Mouse (Mus musculus) hindbrain, embryonic 16.5 days (tissue): ENCODE data around the gene 4930452B06Rik. TPM values are rescaled to one million over a fixed set of nuclear protein-coding genes. Genes with fewer than 3 reads are reported as not detected.

Experiments
- ATAC-seq: fragments of 200-750 bp; cut with Nextera tagmentation; 2 replicates; pipeline ENCODE4 v1.8.0; 2017; ENCODE audit warnings: moderate TSS enrichment, moderate library complexity
- H3K27ac ChIP-seq: fragments of 300-500 bp; sonication (generic); 2 replicates; pipeline ENCODE4 v1.5.1; 2014; ENCODE audit warnings: low read depth, mild to moderate bottlenecking, control low read depth, low read length, moderate library complexity
- H3K27me3 ChIP-seq: fragments of 300-500 bp; sonication (generic); replicated peaks from 2 replicates; pipeline ENCODE4 v1.6.1; 2014; ENCODE audit warnings: low read length; ENCODE audit not compliant: control insufficient read depth, insufficient read depth
- H3K36me3 ChIP-seq: fragments of 300-500 bp; sonication (generic); 2 replicates; pipeline ENCODE4 v1.6.1; 2014; ENCODE audit warnings: mild to moderate bottlenecking, low read length, moderate library complexity, mixed read lengths; ENCODE audit not compliant: control insufficient read depth, insufficient read depth
- H3K4me1 ChIP-seq: fragments of 300-500 bp; sonication (generic); 2 replicates; pipeline ENCODE4 v1.6.1; 2014; ENCODE audit warnings: low read depth, low read length; ENCODE audit not compliant: control insufficient read depth, insufficient read depth
- H3K4me2 ChIP-seq: fragments of 300-500 bp; sonication (generic); 2 replicates; pipeline ENCODE4 v1.6.1; 2014; ENCODE audit warnings: mild to moderate bottlenecking, low read length, control low read depth, moderate library complexity
- H3K4me3 ChIP-seq: fragments of 300-500 bp; sonication (generic); 2 replicates; pipeline ENCODE4 v1.5.1; 2014; ENCODE audit warnings: mild to moderate bottlenecking, low read length, control low read depth, moderate library complexity
- H3K9ac ChIP-seq: fragments of 300-500 bp; sonication (generic); 2 replicates; pipeline ENCODE4 v1.6.1; 2014; ENCODE audit warnings: low read depth, mild to moderate bottlenecking, control low read depth, low read length, moderate library complexity
- H3K9me3 ChIP-seq: fragments of 300-500 bp; sonication (generic); 2 replicates; pipeline ENCODE4 v1.6.1; 2014; ENCODE audit warnings: mild to moderate bottlenecking, low read length, moderate library complexity; ENCODE audit not compliant: control insufficient read depth
- WGBS: fragments of 180-500 bp; shearing (Covaris S2); extraction: QIAGEN DNeasy Blood & Tissue Kit; methylation state at CpG from one replicate; pipeline ENCODE4 v1.1.7; 2014; 5-methylcytosine and 5-hydroxymethylcytosine counted together
- polyA plus RNA-seq: library from polyadenylated mRNA; unstranded; fragments of >200 nt; fragmentation: Nextera tagmentation; extraction: Ambion mirVana; gene quantifications from 2 replicates; pipeline ENCODE4 v1.2.1, GENCODE M21; 2015

The 4930452B06Rik gene
- polyA plus RNA-seq, 1 experiment from 2014 or later: 8.0 TPM

DNA sequence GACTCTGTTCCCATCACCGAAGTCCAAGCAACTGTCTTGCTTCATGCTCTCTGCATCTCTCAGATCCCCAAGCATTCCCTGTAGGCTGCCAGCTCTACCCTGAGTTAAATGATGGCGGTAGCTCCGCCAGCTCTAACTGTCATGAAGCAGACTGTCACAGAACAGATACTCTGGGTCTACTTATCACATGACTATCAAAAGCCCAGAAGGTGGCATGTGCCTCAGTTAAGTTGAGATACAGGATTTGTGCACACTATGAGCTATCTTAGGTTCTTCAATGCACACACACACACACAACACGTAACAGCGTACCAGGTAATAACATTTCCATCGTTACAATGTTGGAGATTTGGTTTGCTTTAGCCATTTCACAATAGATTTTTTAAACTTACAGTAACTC is 215.7 kb downstream of the 4930452B06Rik start:
- Histone ChIP-seq H3K4me1 (no peaks in the 10 kb centered on the region), H3K9me3 (no peaks in the 10 kb centered on the region), H3K4me3 (no peak overlapping the region), H3K27me3 (no peaks in the 10 kb centered on the region), H3K9ac (no peak overlapping the region), H3K4me2 (no peak overlapping the region), H3K27ac (no peak overlapping the region), H3K36me3 (no peaks in the 10 kb centered on the region)
- no peak for ATAC-seq
- WGBS: 95% methylated on average over 6 of the region's 6 CpGs

DNA sequence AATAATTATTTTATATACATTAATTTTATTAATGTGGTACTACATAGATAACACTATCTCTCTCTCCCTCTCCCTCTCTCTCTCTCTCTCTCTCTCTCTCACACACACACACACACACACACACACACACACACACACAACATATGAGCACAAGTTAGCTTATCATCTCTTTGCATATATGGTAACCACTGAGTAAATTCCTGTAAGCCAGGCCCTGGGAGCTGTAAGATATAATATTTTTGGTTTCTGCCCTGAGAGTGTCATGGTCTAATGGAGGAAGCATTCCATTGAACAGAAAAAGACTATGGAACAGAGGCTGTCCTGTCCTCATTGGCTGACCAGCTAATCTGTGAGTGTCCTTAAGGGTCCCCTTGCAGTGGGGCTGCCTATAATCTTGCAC is 216.7 kb downstream of the 4930452B06Rik start:
- H3K27me3 ChIP-seq: no peaks in the 10 kb centered on the region
- no peak overlapping the region for H3K27ac ChIP-seq
- no peak for ATAC-seq
- no peaks in the 10 kb centered on the region for H3K36me3 ChIP-seq
- H3K4me1 ChIP-seq: no peaks in the 10 kb centered on the region
- H3K4me2 ChIP-seq: no peak overlapping the region
- H3K9ac ChIP-seq: no peak overlapping the region
- H3K9me3 ChIP-seq: no peaks in the 10 kb centered on the region
- no peak overlapping the region for H3K4me3 ChIP-seq

DNA sequence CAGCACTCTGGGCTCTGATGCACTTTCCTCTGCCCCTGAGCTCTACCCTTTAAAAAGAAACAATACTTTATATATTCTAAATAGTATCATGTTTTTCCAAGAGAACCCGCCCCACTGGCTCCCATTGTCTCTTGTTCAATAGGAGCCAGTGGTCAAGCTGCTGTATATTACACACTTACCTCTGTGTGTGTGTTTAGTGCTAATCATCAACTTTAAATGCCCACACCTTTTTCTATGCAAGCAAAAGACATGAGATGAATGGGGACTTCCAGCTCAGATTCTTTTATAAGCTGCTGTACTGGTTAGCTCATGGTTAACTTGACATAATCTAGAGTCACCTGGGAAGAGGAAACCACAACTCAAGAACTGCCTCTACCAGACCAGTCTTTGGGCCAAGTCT is 218.7 kb downstream of the 4930452B06Rik start:
- Histone ChIP-seq H3K27me3 (no peaks in the 10 kb centered on the region), H3K4me3 (no peak overlapping the region), H3K4me1 (no peaks in the 10 kb centered on the region), H3K27ac (no peak overlapping the region), H3K9me3 (no peaks in the 10 kb centered on the region), H3K9ac (no peak overlapping the region), H3K36me3 (no peaks in the 10 kb centered on the region), H3K4me2 (no peak overlapping the region)
- 100% methylated on average over 1 of the region's 1 CpGs for WGBS
- ATAC-seq: no peak

DNA sequence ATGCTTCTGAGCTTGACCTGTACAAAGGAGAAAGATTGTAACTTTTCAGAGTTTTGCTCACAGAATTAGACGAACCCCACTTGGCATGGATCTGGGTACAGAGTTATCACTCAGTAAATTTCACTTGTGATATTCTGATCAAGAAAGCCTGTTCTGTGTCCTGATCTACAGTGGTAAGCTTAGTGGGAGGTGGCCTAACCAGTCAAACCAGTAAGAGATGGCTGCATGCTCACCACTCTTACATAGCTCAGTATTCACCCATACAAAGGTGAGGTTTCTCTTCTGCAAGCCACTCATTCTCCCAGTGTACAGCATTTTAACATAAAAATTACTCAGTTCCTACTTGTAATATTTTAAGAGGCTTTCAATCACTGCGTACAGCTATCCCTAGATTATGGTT is 221.7 kb downstream of the 4930452B06Rik start:
- H3K27me3 ChIP-seq: no peaks in the 10 kb centered on the region
- ATAC-seq: no peak
- no peaks in the 10 kb centered on the region for H3K9me3 ChIP-seq
- H3K9ac ChIP-seq: no peak overlapping the region
- no peak overlapping the region for H3K4me3 ChIP-seq
- no peaks in the 10 kb centered on the region for H3K36me3 ChIP-seq
- no peaks in the 10 kb centered on the region for H3K4me1 ChIP-seq
- no peak overlapping the region for H3K4me2 ChIP-seq
- WGBS: 85% methylated on average over 2 of the region's 2 CpGs
- H3K27ac ChIP-seq: no peak overlapping the region

DNA sequence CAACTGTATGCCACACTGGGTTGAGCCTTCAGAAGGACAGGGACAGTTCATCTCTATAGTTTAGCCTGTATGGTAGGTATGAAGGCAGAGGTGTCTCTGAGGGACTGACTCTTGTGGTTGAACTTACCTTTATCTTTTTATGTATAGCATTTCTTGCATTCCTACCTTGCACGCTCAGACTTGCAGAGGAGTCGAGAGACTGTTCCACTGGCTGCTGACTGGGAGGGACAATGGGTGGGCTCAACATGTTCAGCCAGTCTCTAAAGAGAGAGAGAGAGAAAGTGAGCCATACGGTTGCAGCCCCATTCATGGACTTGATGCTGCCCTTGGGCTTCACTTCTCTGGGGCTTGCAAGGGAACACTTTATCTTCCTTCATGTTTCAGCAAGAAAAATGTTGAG is 223.3 kb downstream of the 4930452B06Rik start:
- no peak overlapping the region for H3K27ac ChIP-seq
- no peaks in the 10 kb centered on the region for H3K27me3 ChIP-seq
- 85% methylated on average over 3 of the region's 3 CpGs for WGBS
- H3K9me3 ChIP-seq: no peaks in the 10 kb centered on the region
- H3K9ac ChIP-seq: no peak overlapping the region
- H3K36me3 ChIP-seq: no peaks in the 10 kb centered on the region
- no peak for ATAC-seq
- H3K4me1 ChIP-seq: no peaks in the 10 kb centered on the region
- H3K4me3 ChIP-seq: no peak overlapping the region
- H3K4me2 ChIP-seq: no peak overlapping the region

DNA sequence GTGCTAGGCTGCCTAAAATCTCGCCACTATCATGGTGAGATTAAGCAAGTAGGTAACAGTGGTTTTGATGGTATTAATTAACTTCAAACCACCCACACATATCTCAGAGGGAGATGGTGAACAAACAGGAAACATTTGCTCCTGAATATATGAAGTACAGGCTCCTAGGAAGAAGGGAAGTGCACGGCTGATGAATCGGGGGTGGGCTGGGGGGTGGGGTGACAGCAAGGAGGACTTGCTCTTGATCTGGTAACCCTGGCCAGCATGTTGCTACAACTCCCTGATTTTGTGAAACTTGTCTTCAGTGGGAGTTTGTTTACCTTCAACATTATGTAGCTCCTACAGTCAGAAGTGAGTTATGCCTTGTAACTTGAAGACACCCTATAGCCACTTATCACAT is 224.4 kb downstream of the 4930452B06Rik start:
- Histone ChIP-seq H3K4me3 (no peak overlapping the region), H3K27ac (no peak overlapping the region)
- ATAC-seq: no peak

DNA sequence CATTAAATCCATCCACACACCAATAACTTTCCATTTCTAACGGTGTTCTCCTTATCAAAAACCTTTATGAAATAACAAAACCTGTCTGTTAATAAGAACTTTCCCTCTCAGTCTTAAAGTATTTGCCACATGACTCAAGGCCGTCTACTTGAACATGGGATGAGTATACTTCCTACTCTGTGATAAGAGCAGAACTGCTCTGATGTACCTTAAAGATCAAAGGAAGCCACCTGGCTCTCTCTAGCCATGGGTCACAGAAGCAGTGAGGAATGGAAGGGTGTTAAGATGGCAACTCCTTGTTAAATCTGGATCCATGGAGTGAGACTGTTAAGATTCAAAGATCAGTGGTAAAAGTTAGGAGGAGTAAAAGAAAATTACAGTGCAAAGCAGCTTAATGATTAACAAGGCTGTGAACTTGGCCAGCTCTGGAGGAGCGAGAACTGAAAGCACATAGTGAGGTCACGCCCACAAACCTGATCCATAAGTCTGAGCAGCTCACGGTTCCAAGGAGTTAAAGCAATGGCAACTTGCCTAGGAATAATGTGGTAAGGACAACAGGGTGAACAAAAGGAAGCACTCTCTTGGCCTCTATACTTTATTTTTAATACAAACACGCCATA is 235.3 kb downstream of the 4930452B06Rik start:
- Histone ChIP-seq H3K36me3 (no peaks in the 10 kb centered on the region), H3K9ac (no peak overlapping the region), H3K27me3 (no peaks in the 10 kb centered on the region), H3K4me3 (no peak overlapping the region), H3K27ac (no peak overlapping the region), H3K4me1 (no peaks in the 10 kb centered on the region), H3K4me2 (no peak overlapping the region), H3K9me3 (no peaks in the 10 kb centered on the region)
- WGBS: 81% methylated on average over 6 of the region's 6 CpGs
- no peak for ATAC-seq

More for the DNA sequence above, 224.4 kb downstream of the 4930452B06Rik start:
- Histone ChIP-seq H3K9me3 (no peaks in the 10 kb centered on the region), H3K9ac (no peak overlapping the region), H3K4me2 (no peak overlapping the region), H3K4me1 (no peaks in the 10 kb centered on the region), H3K27me3 (no peaks in the 10 kb centered on the region), H3K36me3 (no peaks in the 10 kb centered on the region)
- 86% methylated on average over 3 of the region's 3 CpGs for WGBS

DNA sequence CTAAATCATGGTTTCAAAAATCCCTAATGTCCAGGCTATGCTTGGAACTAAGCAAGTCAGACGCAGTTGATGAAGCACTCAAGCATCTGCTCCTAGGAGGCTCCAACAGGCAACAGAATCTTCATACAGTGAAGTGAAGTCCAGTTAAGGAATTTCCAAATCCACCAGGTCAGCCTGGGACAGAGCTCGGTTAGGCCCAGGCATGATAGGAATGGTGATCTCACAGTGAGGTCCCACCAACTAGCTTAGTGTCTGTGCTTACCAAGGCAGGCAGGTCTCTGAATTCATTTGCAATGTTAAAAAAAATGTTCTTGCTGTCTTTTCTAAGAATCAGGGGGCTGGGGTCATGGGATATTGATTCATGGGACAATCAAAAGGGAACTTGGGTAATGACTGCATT is 236.3 kb downstream of the 4930452B06Rik start:
- H3K9ac ChIP-seq: no peak overlapping the region
- 82% methylated on average over 2 of the region's 2 CpGs for WGBS
- H3K36me3 ChIP-seq: no peaks in the 10 kb centered on the region

DNA sequence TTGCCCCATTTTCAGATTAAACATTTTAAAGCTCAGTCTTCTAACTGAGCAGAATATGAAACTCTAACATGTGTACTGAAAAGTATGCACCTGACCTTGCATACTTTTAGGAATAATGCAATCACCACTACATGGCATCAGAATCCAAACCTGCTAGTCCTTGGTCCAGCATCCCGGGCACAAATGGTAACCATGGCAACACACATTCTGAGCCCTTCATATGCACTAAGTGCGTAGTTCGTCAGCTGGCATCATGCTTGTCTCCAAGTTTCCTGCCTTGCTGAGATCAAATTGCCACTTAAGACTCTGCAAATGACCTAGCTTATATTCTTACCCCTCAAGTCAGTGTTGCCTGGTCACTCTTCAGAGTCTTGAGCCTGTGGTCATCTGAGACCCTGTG is 243.2 kb downstream of the 4930452B06Rik start:
- no peak overlapping the region for H3K27ac ChIP-seq
- ATAC-seq: peak; percentile 71
- no peaks in the 10 kb centered on the region for H3K36me3 ChIP-seq
- H3K9ac ChIP-seq: no peak overlapping the region
- WGBS: 40% methylated on average over 3 of the region's 3 CpGs
- no peaks in the 10 kb centered on the region for H3K9me3 ChIP-seq
- peaks cover 3% of the 10 kb centered on the region for H3K4me1 ChIP-seq
- H3K4me3 ChIP-seq: no peak overlapping the region
- H3K27me3 ChIP-seq: no peaks in the 10 kb centered on the region
- H3K4me2 ChIP-seq: no peak overlapping the region

More for the DNA sequence above, 236.3 kb downstream of the 4930452B06Rik start:
- H3K27ac ChIP-seq: no peak overlapping the region
- no peaks in the 10 kb centered on the region for H3K4me1 ChIP-seq
- H3K4me2 ChIP-seq: no peak overlapping the region
- no peaks in the 10 kb centered on the region for H3K27me3 ChIP-seq
- ATAC-seq: no peak
- no peak overlapping the region for H3K4me3 ChIP-seq
- H3K9me3 ChIP-seq: no peaks in the 10 kb centered on the region
